Comparison of ENCODE assay signal across 8 mouse cellular contexts in the genomic region with DNA sequence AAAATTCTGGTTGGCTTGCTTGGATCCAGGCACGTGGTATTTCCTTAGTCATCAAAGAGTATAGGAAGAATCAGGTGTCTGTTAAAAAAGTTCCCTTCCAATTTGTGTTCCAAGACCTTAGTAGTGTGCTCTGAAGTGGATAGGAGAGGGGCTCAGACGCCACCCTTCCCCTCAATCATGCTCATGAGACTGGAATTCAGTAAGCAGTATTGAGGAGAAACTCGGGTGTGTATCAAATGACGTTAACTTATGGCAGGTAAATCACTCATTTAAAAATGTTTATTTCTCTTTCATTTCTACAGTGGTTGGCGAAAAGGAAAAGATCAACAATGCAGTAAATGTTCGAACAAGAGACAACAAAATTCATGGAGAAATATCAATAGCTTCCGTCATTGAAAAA. TPM values are rescaled to one million over a fixed set of nuclear protein-coding genes. Genes with fewer than 3 reads are reported as not detected.
DNase-seq lines count a peak whose midpoint lies in the region; ATAC-seq and TF ChIP-seq lines count a peak whose summit lies in the region.

Tm2d3 (plus strand) TSS at position 301 of the 400 bp plus-strand sequence.

- no peak within 1 kb of the TSS for H3K27ac ChIP-seq in ES-E14 (ENCODE audit: insufficient read depth, low read depth, low read length, poor library complexity, severe bottlenecking)
- H3K27ac ChIP-seq in forebrain, embryonic 15.5 days (replicated peaks) = no peak within 1 kb of the TSS
- no peak within 1 kb of the TSS for H3K27ac ChIP-seq in hindbrain, embryonic 16.5 days (ENCODE audit: low read depth, low read length)
- no peak within 1 kb of the TSS for H3K27ac ChIP-seq in liver, postnatal 0 days (ENCODE audit: low read depth)

- H3K4me3 ChIP-seq in ES-E14 (ENCODE audit: insufficient read depth in 1 of 2, low read depth in 1 of 2, low read length in 2 of 2, poor library complexity in 1 of 2, severe bottlenecking in 1 of 2) = no peak within 1 kb of the TSS
- no peak within 1 kb of the TSS for H3K4me3 ChIP-seq in forebrain, embryonic 15.5 days
- no peak within 1 kb of the TSS for H3K4me3 ChIP-seq in hindbrain, embryonic 16.5 days (ENCODE audit: low read length)
- no peak within 1 kb of the TSS for H3K4me3 ChIP-seq in liver, postnatal 0 days (ENCODE audit: low read depth, low read length)

- no peak for TF ChIP-seq EP300 in liver, postnatal 0 days (IDR thresholded peaks at IDR 0.05; ENCODE audit: low read depth)

- no peak within 1 kb of the TSS for H3K9ac ChIP-seq in ES-E14 (ENCODE audit: insufficient read depth, low read depth, low read length, poor library complexity, severe bottlenecking)
- no peak within 1 kb of the TSS for H3K9ac ChIP-seq in forebrain, embryonic 15.5 days (replicated peaks)
- H3K9ac ChIP-seq in hindbrain, embryonic 16.5 days (ENCODE audit: low read depth, low read length) = no peak within 1 kb of the TSS
- no peak within 1 kb of the TSS for H3K9ac ChIP-seq in liver, postnatal 0 days (replicated peaks)

- DNase-seq in frontal cortex, adult 2 months (ENCODE audit: extremely low spot score in 1 of 2, low spot score in 1 of 2) = no peak
- DNase-seq in frontal cortex, postnatal 25 days (ENCODE audit: low spot score in 2 of 2) = no peak
- no peak for DNase-seq in ES-E14 (ENCODE audit: low read depth, low spot score)
- DNase-seq in liver, postnatal 0 days = no peak

- H3K4me1 ChIP-seq in ES-E14 (ENCODE audit: control insufficient read depth in 2 of 2, insufficient read depth in 2 of 2, low read length in 2 of 2, poor library complexity in 1 of 2) = no peaks in the 10 kb centered on the region
- H3K4me1 ChIP-seq in forebrain, embryonic 15.5 days = peaks cover 20% of the 10 kb centered on the region
- peaks cover 16% of the 10 kb centered on the region for H3K4me1 ChIP-seq in hindbrain, embryonic 16.5 days (ENCODE audit: control insufficient read depth, insufficient read depth, low read depth, low read length)
- H3K4me1 ChIP-seq in liver, postnatal 0 days (ENCODE audit: insufficient read depth) = peaks cover 16% of the 10 kb centered on the region

- no peaks in the 10 kb centered on the region for H3K27me3 ChIP-seq in forebrain, embryonic 15.5 days
- H3K27me3 ChIP-seq in hindbrain, embryonic 16.5 days (replicated peaks; ENCODE audit: control insufficient read depth, insufficient read depth, low read length) = no peaks in the 10 kb centered on the region
- H3K27me3 ChIP-seq in liver, postnatal 0 days (ENCODE audit: insufficient read depth, low read length) = no peaks in the 10 kb centered on the region

- 90% methylated on average over 7 of the region's 7 CpGs for WGBS in forebrain, embryonic 15.5 days
- WGBS in hindbrain, embryonic 16.5 days = 93% methylated on average over 7 of the region's 7 CpGs
- 86% methylated on average over 7 of the region's 7 CpGs for WGBS in liver, postnatal 0 days (ENCODE audit: insufficient replicate concordance)

- peaks cover 4% of the 10 kb centered on the region; the same call in 1 of the 2 replicates for H3K36me3 ChIP-seq in ES-E14 (ENCODE audit: control insufficient read depth, insufficient read depth, low read length, poor library complexity, severe bottlenecking)
- peaks cover 9% of the 10 kb centered on the region for H3K36me3 ChIP-seq in forebrain, embryonic 15.5 days
- H3K36me3 ChIP-seq in hindbrain, embryonic 16.5 days (ENCODE audit: control insufficient read depth, insufficient read depth, low read length) = 0 out of 2 replicates have a peak, but pooled peaks cover 8% of the 10 kb centered on the region
- H3K36me3 ChIP-seq in liver, postnatal 0 days (replicated peaks; ENCODE audit: insufficient read depth, low read length) = peaks cover 15% of the 10 kb centered on the region

- ATAC-seq in forebrain, embryonic 15.5 days (replicated peaks) = no peak
- no peak for ATAC-seq in hindbrain, embryonic 16.5 days
- no peak for ATAC-seq in liver, postnatal 0 days
- ATAC-seq in frontal cortex, adult (ENCODE audit: low TSS enrichment) = no peak
- no peak for ATAC-seq in cerebellum, adult (ENCODE audit: insufficient number of reproducible peaks, low FRiP score, low TSS enrichment)

- no peaks in the 10 kb centered on the region for H3K9me3 ChIP-seq in ES-E14 (ENCODE audit: control insufficient read depth, insufficient read depth, low read depth, low read length)
- H3K9me3 ChIP-seq in forebrain, embryonic 15.5 days = no peaks in the 10 kb centered on the region
- H3K9me3 ChIP-seq in hindbrain, embryonic 16.5 days (ENCODE audit: control insufficient read depth, low read length) = no peaks in the 10 kb centered on the region
- H3K9me3 ChIP-seq in liver, postnatal 0 days (ENCODE audit: low read length) = no peaks in the 10 kb centered on the region

- no peak within 1 kb of the TSS for H3K4me2 ChIP-seq in forebrain, embryonic 15.5 days (replicated peaks)
- H3K4me2 ChIP-seq in hindbrain, embryonic 16.5 days (ENCODE audit: low read length) = no peak within 1 kb of the TSS
- no peak within 1 kb of the TSS for H3K4me2 ChIP-seq in liver, postnatal 0 days (ENCODE audit: low read depth, low read length)

- TF ChIP-seq CTCF in liver, postnatal 0 days (IDR thresholded peaks at IDR 0.05; ENCODE audit: low read depth) = no peak

- in situ Hi-C loops in ES-E14 (cut with MboI; ENCODE audit: low sequenced_read_pairs in 2 of 2, unreplicated experiment in 2 of 2) = no loop called here

TF ChIP-seq in ES-E14, 5 proteins besides CTCF, POLR2A, EP300 and RAD21:
- TF ChIP-seq CHD2 (IDR thresholded peaks at IDR 0.05; ENCODE audit: low read depth, low read length) = no peak
- no peak for TF ChIP-seq HCFC1 (IDR thresholded peaks at IDR 0.05; ENCODE audit: borderline replicate concordance, insufficient read depth, low read length)
- no peak for TF ChIP-seq ZC3H11A (IDR thresholded peaks at IDR 0.05; ENCODE audit: borderline replicate concordance, low read depth, low read length)
- TF ChIP-seq ZNF384 (IDR thresholded peaks at IDR 0.05; ENCODE audit: low read depth, low read length) = no peak
- TF ChIP-seq MAFK (IDR thresholded peaks at IDR 0.05; ENCODE audit: insufficient read depth, low read depth, low read length) = no peak

RNA-seq across cellular contexts. Expression of gene Tm2d3, which starts in this region (rescaled TPM):
- 99.7 and 106 TPM in 2 replicates for polyA plus RNA-seq in frontal cortex, adult 2 months (2012; rRNA removed)
- 77.2 and 135 TPM in 2 replicates for total RNA-seq in ES-E14 (2012; rRNA removed)
- polyA plus RNA-seq in forebrain, embryonic 15.5 days (2015; fragmentation: Nextera tagmentation; extraction: Ambion mirVana) = 82.2 and 85.3 TPM in 2 replicates
- polyA plus RNA-seq in hindbrain, embryonic 16.5 days (2015; fragmentation: Nextera tagmentation; extraction: Ambion mirVana) = 89.4 and 91.0 TPM in 2 replicates
- 42.8 and 45.0 TPM in 2 replicates for polyA plus RNA-seq in liver, postnatal 0 days (2015; fragmentation: Nextera tagmentation; extraction: Ambion mirVana)
